Mouse (Mus musculus) adrenal gland, adult 10 weeks (tissue): ENCODE measurements around the gene Olfr699. TPM values are rescaled to one million over a fixed set of nuclear protein-coding genes. Genes with fewer than 3 reads are reported as not detected.

Experiments used
- polyA plus RNA-seq: library from polyadenylated mRNA; stranded (reverse); fragments of 350-450 nt; fragmentation: Illumina TruSeq; extraction: RNeasy Lipid Tissue Mini Kit (QIAGEN cat#74804); gene quantifications from one replicate; pipeline ENCODE4 v1.2.3, GENCODE M21; 2014; ENCODE audit warnings: low read depth, low replicate concordance

Olfr699 gene
- polyA plus RNA-seq = not detected

GRCm38 (mm10) chr7:106793098-106793497, at the start of gene Olfr699:
Gene Olfr699 (minus strand): TSS chr7:106793198.

DNA sequence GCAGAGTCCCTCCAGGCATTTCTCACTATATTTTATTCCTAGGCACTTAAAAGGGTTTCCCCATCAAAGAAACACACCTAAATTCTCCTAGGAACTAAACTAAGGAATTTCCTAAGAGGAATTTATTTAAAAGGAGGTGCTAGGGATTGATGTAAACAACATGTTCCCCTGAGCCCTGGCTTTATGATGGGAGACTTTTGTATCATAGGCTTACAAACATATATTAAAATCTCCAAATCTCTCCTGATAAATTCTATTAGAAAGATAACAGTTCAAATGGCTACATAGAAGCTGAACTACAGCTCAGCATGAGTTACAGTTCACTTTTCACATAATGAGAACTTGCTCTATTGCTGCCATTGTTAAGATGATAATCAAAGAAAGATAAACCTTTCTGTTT, 40.8 kb upstream of the Olfr699 start, which contains the start of gene Olfr702:
TSS of gene Olfr702 (minus strand) at position 101 of the 400 bp plus-strand sequence.

GRCm38 (mm10) chr7:106813829-106814228, 20.8 kb upstream of the Olfr699 start, which contains the start of gene Olfr701:
Gene Olfr701 (plus strand): TSS chr7:106814129.

GRCm38 (mm10) chr7:106808734-106809133, 15.7 kb upstream of the Olfr699 start, which contains the start of gene Olfr700:
Gene Olfr700 (minus strand): TSS chr7:106808834.

DNA sequence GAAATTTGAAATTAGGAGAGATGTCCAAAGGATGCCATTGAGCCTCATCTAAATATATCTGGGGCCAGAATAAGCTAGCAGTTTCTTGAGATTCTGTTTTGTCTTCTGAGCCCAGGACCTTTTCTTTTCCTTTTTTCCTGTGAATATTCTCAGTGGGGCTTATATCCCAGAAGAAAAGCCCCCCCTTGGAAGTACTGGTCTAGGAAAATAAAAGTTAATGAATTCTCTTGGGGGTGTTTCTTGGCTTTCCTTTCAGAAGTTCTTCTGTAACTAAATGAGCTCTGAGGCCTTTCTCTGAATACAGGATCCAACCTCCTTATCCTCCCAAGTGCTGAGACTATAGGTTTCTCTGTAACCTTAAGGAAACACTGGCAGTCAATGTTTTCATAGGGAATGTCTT, 37.7 kb downstream of the Olfr699 start, which contains the start of gene Olfr698:
TSS of gene Olfr698 (minus strand) at position 101 of the 400 bp plus-strand sequence.

DNA sequence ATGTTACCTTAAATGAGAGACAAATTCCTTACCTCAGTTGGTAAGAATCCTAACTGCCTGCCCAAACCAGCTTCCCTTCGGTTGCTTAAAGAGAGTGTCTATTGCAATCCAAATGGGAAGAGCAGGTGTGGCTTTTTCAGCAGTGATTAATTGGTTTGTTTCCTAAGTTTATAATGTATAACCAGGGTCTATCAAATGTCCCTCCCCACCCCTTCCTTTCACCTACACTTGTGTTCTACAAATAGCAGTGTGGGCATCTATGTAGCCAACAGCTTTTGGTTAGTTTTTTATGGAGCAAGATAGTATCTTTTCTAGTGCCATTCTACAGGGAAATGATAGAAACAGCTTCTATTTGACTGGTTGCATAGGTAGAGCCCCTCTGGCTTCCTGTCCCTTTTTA, 50.7 kb downstream of the Olfr699 start, which contains the start of gene Olfr697:
TSS of gene Olfr697 (minus strand) at position 101 of the 400 bp plus-strand sequence.

Other genes with a start within 250 kb of the Olfr699 start
- not detected for gene Olfr693, start 112.6 kb downstream of the Olfr699 start, polyA plus RNA-seq
- not detected for gene Olfr694, start 101.4 kb downstream of the Olfr699 start, polyA plus RNA-seq
- not detected for gene Olfr695, start 76.8 kb downstream of the Olfr699 start, polyA plus RNA-seq
- not detected for gene Olfr697, start 50.8 kb downstream of the Olfr699 start, polyA plus RNA-seq
- not detected for gene Olfr698, start 37.8 kb downstream of the Olfr699 start, polyA plus RNA-seq
- not detected for gene Olfr700, start 15.6 kb upstream of the Olfr699 start, polyA plus RNA-seq
- gene Olfr701, start 20.9 kb upstream of the Olfr699 start, polyA plus RNA-seq = not detected
- not detected for gene Olfr702, start 40.7 kb upstream of the Olfr699 start, polyA plus RNA-seq
- gene Olfr703, start 50.2 kb upstream of the Olfr699 start, polyA plus RNA-seq = not detected
- gene Olfr704, start 70.0 kb upstream of the Olfr699 start, polyA plus RNA-seq = not detected
- gene Olfr705, start 83.7 kb upstream of the Olfr699 start, polyA plus RNA-seq = not detected
- not detected for gene Olfr706, start 95.0 kb upstream of the Olfr699 start, polyA plus RNA-seq
- gene Olfr707, start 108.0 kb upstream of the Olfr699 start, polyA plus RNA-seq = not detected
- gene Olfr1532-ps1, start 114.8 kb upstream of the Olfr699 start, polyA plus RNA-seq = not detected
- gene Olfr709-ps1, start 139.0 kb upstream of the Olfr699 start, polyA plus RNA-seq = not detected
- not detected for gene Olfr710, start 155.1 kb upstream of the Olfr699 start, polyA plus RNA-seq
- not detected for gene Olfr6, start 170.7 kb upstream of the Olfr699 start, polyA plus RNA-seq
- not detected for gene Olfr711, start 182.3 kb upstream of the Olfr699 start, polyA plus RNA-seq
- gene Olfr2, start 212.9 kb upstream of the Olfr699 start, polyA plus RNA-seq = not detected
- gene Olfr713, start 238.0 kb upstream of the Olfr699 start, polyA plus RNA-seq = not detected